Mouse (Mus musculus) activated CD4-positive, CD25-positive, alpha-beta regulatory T cell, adult 4 months (primary cell): ENCODE data around the gene Ms4a18. TPM values are rescaled to one million over a fixed set of nuclear protein-coding genes. Genes with fewer than 3 reads are reported as not detected.
A peak's percentile ranks its signal among the peaks of the same experiment; 100 is the strongest.

ENCODE experiments used
- ATAC-seq: one replicate; pipeline ENCODE4 v1.8.0; 2017
- polyA plus RNA-seq, 2 experiments: library from polyadenylated mRNA; unstranded; fragments of 100-300 nt; shearing (Covaris generic); gene quantifications; one replicate each; pipeline ENCODE4 v1.2.1; 2017

The Ms4a18 gene
- polyA plus RNA-seq: not detected

DNA sequence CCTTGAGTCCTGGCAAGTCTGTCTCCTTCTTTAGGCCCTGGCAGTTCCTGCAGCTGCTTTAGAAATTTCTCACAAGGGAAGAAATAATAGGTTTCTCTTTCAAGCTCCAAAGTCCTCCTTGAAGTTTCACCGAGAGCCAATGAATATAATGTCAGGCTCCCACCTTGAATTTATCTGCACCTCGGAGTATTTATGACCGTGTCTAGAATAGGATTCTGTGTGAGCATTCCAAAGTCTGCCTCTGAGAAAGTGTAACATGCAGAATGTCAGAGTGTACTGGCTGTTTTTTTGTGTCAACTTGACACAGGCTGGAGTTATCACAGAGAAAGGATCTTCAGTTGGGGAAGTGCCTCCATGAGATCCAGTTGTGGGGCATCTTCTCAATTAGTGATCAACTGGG lies at the start of gene Ms4a18:
Ms4a18 (minus strand) TSS at position 141 of the 400 bp plus-strand sequence.
- ATAC-seq: no peak

DNA sequence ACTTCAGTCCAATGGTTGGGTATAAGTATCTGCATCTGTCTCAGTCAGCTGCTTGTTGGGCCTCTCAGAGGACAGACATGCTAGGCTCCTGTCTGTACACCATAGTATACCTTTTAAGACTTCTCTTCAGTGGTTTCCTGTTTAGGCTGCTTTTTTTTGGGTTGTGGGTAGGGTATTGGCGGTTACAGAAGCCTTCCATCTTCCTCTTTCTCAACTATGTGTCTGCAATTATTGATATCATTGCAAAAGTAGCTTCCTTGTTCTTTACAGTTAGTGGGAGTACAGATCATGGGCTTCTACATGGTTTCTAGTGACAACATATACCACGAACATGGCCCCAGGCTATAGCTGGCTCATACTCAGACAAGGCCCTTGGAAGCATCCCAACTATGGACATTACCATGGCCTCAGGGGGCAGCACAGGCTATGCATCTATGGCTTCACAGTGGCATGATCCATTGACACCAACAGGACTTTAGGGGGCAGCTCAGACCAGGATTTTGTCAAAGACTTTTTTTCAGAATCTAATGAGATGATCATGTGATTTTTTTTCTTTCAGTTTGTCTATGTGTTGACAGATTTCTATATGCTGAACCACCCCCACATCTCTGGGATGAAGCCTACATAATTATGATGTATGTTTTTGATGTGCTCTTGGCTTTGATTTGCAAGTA lies 47.5 kb upstream of the Ms4a18 start:
- ATAC-seq: peak; percentile 71

DNA sequence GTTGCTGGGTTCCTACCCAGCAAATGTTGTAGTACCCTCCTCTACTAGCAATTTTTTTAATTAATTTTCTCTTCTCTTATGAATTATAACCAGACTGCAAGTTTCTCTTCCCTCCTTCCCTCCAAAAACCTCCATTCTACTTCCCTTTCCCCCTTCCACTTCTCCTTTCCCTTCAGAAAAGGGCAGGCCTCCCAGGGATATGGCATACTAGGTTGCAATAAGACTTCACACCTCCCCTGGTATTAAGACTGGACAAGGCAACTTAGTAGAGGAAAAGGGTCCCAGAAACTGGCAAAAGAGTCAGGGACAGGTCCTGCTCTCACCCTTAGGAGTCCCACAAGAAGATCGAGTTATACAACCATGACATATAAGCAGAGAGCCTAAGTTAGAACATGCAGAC lies 43.1 kb upstream of the Ms4a18 start:
- no peak for ATAC-seq

DNA sequence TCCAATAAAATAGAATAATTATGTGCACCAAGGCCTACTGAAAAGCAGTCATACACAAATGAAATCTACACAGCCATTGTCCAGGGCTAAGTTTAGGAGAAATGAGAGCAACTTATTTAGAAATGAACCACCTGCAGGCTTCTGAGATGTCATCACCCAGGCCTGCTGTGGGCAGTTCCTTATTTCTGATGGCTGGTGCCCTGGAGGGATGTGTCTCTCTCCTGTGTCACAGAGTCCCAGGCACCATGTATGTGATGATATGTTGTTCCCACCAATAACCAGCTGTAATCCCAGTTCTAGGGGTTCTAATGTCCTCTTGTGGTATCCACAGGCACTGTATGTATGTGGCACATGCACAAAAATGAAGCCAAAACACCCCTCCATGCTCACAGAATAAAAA lies 42.1 kb upstream of the Ms4a18 start:
- no peak for ATAC-seq

DNA sequence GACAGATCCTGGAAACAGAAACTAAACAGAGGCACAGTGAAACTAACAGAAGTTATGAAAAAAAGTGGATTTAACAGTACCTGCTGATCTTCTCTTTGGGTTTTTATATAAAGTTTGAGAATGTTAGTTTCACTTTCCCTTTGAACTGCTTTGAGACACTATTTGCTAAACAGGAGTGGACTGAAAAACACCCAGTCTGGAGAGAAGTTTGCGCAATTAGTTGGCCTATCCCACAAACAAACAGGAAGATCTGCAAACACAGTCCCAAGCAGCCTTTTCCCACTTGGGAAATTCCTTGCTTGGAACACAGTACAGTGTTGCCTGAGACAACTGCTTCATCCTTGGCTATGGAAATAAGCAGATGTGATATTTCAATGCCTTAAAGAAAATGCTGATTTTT lies 37.9 kb upstream of the Ms4a18 start:
- peak; percentile 55 for ATAC-seq

DNA sequence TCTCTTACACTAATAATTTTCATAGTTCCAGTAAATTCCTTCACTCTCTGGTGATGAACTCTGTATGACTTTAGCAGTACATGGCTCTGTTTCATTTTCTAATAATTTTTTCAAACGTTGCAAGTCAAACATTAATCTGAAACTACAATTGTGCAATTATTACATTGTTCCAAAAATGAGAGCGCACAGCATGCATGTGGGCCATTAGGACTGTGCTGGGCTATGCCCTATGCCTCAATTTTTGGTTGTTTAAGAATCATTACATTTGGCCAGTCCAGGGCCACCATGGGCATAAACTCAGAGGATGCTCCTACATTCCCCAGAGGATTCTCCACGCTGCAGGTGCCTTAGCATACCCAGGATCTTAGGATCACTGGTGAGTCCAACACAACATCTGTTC lies 35.4 kb upstream of the Ms4a18 start:
- no peak for ATAC-seq

DNA sequence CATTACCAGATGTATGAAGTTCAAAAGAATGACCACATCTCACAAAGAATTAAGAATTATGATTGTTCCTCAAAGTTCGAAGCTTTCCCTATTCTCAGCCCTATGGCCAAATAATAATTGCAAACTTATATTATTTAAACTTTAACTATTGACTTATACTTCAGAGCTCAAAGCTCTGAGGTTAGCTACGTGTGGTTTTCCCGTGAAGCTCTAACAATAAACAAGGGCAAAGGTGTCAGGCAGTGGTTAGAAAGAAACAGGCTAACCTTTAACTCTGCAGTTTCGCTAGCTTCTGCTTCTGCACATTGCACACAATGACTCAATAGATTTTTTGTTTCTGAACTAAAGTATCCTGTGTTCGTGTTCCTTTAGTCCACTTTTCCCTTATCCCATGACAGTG lies 35.0 kb upstream of the Ms4a18 start:
- ATAC-seq: peak; percentile 55

DNA sequence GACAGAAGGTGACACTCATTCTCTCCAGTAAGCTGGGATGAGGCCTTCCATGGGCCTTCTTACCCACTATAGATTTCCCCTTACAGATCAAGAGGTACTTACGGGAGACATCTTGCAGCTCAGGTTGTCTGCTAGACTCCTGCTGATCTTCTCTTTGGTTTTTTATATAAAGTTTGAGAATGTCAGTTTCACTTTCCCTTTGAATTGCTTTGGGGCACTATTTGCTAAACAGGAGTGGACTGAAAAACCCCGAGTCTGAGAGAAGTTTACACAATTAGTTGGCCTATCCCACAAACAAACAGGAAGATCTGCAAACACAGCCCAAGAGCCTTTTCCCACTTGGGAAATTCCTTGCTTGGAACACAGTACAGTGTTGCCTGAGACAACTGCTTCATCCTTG lies 32.5 kb upstream of the Ms4a18 start:
- ATAC-seq: peak; percentile 51

DNA sequence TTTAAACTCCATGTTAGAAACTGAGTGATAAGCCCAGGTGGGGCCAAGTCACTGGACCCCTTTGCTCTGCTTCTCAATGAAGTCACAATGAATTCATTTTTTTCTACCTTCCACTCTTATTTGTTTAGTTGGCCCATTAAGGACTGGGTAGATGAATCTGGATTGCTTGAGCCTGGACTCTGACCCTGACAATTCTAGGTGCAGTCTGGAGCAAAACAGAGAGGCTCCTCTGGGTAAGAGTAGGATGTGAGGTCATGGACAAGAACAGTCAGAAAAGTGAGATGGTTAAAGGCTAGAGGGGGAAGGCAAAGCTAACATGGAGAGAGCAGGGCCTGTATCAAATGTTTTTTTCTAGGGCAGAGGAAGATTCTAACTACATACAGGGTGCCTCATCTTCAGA lies 31.6 kb upstream of the Ms4a18 start:
- no peak for ATAC-seq

DNA sequence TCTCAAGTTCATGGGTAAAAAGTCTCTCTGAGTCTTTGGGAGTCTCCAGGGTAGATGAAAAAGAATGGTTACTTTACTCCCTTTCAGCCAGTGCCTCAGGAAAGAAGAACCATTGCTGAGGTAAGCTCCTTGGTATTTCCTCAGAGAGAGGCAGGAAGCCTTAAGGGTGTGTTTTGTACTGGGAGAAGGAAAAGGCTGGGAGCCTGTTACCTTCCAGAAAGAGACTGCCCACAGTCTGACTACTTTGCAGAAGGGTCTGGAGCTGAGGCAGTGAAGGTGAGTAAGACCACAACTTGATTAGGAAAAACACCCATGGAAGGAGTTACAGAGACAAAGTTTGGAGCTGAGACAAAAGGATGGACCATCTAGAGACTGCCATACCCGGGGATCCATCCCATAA lies 30.7 kb upstream of the Ms4a18 start:
- no peak for ATAC-seq

DNA sequence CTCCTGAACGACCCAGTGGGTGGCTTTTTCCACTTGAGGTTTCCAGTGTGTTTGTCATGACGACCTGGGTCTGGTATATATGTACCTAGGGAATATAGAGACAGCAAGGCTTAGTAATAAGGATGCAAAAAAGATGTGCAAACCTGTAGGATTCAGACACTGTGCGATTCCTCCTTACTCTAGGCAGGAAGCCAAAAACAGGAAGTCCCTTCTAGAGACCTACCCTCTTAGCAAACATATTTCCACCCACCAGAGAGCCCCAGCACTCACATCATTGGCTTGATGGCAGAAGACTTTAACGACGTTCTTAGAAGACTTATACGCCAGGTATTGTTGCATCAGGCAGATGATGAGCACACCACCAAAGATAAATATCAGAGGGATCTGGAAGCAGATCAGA lies 30.2 kb upstream of the Ms4a18 start:
- ATAC-seq: peak; percentile 36

DNA sequence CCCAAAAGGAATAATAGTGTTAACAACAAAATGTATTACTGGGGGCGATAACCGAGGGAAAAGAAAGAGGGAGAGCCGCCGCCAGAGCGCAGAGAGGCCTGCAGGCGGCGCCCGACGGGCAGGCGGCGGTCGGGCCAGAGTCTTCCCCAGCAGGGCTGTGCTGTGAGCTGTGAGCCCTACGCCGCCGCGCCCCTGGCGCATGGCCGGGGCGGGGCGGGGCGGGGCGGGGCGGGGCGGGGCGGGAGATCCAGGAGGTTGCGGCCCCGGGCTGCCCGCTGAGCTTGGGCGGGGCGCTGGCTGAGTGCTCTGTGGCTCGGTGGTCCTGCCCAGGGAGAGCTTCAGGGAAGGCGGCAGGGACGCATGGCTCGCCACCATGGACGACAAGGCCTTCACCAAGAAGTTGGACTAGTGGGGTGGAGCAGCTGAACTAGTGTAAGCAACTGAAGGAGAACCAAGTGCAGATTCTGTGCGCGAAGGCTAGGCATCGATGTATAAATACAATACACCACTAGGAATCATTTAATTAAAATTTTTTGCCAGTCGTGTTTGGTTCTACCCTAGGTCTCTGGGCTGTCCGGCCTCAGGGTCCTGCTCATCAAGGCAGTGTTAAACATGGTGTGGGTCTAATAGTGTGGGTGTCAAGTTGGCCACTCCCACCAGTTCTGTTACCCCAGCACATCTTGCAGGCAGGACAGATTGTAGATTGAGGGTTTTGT lies 27.3 kb upstream of the Ms4a18 start:
- peak; percentile 79 for ATAC-seq

DNA sequence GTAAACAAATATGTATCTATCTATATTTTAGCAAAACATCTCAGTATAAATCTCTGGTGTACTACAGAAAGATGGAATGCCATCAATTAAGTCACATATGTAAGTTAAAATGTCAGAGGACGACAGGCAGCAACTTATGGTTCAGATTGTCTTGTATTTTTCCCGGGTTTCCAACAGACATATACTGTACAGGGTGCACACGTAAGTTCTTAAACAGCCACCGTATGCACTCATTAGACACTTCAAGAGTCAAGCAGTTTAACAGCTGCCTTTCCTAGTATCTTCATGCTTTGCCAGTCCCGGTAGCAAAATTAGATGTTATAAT lies 26.8 kb upstream of the Ms4a18 start:
- ATAC-seq: peak; percentile 8

DNA sequence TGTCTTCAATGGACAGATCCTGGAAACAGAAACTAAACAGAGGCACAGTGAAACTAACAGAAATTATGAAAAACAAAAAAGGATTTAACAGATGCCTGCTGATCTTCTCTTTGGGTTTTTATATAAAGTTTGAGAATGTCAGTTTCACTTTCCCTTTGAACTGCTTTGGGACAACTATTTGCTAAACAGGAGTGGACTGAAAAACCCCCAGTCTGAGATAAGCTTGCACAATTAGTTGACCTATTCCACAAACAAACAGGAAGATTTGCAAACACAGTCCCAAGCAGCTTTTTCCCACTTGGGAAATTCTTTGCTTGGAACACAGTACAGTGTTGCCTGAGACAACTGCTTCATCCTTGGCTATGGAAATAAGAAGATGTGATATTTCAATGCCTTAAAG lies 19.7 kb upstream of the Ms4a18 start:
- ATAC-seq: no peak

DNA sequence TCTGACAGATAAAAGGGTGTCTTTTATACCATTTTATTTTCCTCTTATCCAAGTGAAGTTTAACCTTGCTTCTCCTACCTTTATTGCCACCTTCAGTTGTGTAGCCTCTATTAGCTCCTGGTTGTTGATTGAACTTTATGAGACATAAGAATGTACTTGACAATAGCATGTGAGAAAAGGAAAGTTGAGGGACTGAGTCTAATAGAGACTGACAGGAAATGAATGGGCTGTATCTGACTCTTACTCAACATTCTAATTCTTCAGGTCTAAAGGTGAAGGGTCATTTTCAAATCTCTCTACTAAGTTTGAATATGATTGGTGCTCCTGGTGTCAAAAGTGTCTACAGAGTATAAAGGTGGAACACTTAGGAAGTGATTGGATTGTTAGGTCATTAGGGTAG lies 4.6 kb upstream of the Ms4a18 start:
- no peak for ATAC-seq

DNA sequence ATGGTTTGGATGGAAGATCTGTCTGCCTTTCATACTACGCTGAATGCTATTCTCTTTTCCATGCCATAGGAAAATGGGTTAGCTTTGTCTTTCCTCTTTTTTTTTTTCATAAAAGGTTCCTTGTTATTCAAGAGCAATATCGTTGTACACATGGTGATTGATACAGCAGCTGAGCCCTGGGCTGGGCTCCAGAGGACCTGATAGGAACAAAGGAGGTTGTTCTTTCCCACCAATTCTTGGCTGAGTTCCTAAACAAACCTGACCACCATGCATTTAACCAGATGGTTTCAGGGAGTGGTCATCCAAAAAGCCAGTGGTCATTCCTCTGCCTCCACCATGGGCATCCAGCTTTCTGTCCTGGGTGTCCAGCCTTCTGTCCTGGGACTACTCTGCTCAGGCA lies 580 bp downstream of the Ms4a18 start:
- ATAC-seq: no peak

DNA sequence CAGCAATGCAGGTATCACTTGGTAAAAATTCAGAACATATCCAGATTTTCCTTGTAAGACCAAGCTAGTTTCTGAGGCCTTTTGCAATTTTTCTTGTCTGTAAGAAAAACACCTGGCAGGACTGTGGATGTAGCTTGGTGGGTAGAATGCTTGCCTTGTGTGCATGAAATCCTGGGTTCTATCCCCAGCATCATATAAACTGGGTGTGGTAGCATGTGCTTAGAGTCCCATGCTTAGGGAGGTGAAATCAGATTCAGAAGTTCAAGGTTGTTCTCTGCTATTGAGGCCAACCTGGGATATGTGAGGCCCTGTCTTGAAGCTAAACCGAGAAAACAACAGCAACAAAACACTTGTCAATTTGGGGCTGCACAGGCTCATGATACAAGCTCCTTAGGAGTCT lies 1.8 kb downstream of the Ms4a18 start:
- no peak for ATAC-seq

DNA sequence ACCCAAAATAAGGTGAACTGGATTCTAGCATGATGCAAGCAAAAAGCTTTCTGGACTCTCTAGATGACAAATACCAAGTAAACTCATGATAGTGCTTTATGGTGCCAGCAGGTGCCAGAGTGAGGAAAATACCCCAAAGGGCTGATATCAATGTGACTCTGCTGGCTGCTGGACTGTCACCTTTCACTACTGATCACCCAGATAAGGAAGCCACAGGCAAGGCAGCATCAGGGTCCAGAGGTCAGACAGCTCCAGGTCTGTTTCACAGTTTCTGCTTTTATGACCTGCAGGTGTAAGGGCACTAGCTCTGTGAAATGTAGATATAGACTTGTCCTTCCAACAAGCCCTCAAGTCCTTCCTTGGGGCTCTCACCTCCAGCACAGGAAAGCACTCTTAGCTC lies 2.4 kb downstream of the Ms4a18 start:
- no peak for ATAC-seq

DNA sequence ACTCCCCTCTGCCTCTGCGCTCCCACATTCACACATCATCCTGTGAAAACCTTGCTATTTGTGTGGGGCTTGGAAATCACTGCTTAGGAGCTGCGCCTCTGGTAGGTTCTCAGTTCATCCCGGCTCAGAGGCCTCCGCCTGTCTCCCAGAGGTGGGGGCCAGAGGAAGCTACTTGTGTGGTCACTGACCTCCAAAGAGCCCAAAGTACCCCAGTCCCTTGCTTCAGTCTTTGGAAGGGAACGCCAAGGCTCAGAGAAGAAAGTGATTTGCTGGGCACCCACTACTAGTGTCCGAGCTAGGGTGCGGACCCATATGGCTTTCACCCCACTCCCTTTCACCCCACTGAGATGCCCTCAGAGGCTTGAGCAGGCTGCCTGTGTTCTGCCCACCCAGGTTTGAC lies 24.7 kb downstream of the Ms4a18 start, which contains the start of gene Ms4a15:
Ms4a15 (minus strand) TSS at position 101 of the 400 bp plus-strand sequence.
- ATAC-seq: no peak

DNA sequence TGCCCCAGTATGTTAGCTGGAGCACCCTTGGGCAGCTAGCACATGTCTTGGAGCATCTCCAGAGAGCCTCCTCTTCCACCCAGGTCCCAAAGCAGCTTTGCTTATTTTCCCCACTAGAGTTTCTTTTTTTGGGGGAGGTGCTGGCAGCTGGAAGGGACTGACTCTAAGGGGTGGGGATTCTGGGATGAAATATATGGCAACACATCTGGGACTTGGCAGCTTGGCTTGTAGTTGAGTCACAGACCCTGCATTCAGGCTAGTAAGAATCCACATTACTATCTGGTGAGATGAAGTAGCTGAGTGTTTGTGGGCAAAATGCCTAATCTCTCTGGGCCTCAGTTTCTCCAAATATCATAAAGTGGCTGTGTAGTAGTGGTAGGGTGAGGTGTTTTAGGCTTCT lies 25.9 kb downstream of the Ms4a18 start:
- ATAC-seq: no peak

DNA sequence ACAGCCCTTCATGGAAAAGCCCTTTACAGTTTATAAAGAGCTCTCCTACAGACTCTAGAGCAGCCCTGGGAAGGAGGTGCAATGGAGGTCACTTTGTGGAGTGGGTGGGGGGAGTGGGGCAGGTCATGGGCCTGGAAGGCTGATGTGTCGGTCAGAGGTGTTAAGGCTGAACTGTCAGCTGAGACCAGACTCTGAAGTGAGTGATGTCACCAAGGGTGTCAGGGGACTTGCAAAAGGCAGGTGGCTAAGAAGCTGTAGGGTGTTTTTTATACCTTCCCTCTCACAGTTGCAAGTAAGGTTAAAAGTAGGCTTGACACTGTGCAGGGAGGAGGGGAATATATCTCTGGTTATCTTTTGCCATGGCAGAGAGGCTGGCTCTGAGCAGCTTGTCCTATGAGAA lies 27.1 kb downstream of the Ms4a18 start:
- no peak for ATAC-seq

DNA sequence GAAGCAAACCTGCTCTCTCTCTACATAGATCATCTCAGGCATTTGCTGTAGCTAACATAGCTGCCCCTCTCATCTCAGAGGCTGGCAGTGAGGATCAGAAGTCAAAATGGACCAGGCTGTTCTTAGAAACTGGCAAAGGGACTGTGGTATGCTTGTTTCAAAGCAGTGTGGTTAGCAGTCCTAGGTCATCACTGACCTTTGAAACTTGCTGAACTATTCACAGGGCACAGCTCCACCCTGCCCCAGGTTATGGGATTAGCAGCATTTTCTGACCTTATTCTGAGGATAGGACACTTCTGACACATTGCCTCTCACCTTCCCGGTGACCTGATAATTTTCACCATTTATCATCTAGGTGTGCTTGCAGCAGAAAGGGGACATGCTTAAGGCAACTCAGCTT lies 29.3 kb downstream of the Ms4a18 start:
- no peak for ATAC-seq

DNA sequence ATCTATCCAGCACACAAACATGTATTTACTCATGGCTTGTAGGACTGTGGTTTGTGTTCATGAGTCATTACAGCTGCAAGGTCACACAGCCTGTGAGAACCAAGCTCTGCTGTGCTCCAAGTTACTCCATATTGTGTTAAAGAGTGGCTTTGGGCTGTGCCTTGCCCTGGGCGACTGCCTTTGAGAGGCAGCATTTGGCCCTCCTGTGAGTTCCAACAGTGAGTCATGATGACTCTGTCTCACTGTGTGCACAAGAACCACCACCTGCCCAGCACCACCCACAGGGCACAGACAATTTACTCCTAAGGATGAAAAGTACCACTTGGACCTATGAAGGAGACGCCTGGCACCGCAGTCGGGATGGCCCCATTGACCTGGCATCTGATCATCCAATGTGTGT lies 31.9 kb downstream of the Ms4a18 start:
- ATAC-seq: no peak

DNA sequence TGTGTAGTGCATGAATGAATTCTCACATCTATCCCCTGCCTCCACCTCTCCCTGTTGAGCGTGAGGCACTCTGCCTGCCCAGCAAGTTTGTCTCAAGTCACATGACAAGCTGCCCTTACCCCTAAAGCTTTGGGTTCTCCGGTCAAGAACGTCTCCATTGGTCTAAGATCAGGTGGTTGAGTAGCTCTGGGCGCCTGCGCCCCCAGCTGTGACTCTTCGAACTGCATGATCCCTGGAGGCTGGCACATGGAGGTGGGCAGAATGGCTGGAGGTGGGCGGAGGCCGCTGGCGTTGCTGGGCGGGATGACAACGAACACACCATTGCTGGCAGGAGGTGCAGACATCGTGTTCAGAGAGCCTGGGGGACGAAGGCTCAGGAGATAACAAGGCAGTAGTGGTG lies 33.3 kb downstream of the Ms4a18 start:
- ATAC-seq: no peak

DNA sequence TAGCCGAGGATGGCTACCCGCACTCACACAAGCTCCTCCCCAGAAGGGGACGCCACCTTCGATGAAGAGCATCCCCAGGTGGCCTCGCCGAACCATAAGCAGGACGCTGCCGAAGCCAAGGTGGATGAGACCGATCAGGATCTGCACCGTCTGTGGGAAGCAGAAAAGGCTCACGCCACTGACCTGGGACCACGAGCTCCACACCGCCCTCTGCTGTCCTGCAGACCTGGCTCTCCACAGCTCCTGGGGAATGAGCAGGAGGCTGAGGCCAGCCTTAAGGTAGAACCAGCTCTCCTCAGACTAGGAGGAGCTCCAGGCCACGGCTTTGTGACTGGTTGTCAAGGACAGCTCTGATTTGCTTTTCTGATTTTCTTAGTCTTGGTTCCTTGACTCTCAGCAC lies 34.7 kb downstream of the Ms4a18 start:
- no peak for ATAC-seq
